Mouse (Mus musculus): ENCODE measurements around the gene Tulp1.

DNA sequence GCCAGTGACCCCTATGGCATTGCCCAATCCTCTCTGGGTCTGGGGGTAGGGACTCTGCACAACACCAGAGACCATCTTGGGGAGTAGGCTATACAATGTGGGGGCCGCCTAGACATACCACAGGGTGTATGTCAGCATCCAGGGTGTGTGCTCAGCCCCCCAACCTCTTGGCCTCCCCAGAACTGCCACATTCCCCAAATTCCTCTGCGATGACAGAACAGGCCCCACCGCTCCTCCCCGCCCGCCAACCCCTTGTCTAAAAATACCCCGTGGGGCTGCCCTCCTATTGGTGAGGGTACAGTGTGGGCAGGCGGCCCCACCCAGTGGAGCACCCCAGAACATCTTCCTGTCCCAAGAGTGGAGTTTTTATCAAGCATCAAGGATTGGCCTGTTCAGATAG is 24.4 kb downstream of the Tulp1 start:
- TF ChIP-seq CTCF (conservative IDR thresholded peaks at IDR 0.05; ENCODE audit: low read length) = no peak
- TF ChIP-seq NANOG (IDR thresholded peaks at IDR 0.05; ENCODE audit: borderline replicate concordance, low read length) = no peak
- no peak for TF ChIP-seq POU5F1 (IDR thresholded peaks at IDR 0.05; ENCODE audit: borderline replicate concordance, low read length)
